Mouse (Mus musculus) kidney, embryonic 14.5 days (tissue): Measurements from ENCODE around the gene Asic2. TPM values are rescaled to one million over a fixed set of nuclear protein-coding genes. Genes with fewer than 3 reads are reported as not detected.

Experiments
- ATAC-seq: fragments of 200-750 bp; cut with Nextera tagmentation; 2 replicates; pipeline ENCODE4 v1.8.0; 2017; ENCODE audit warnings: moderate number of reproducible peaks, mild to moderate bottlenecking, moderate TSS enrichment, moderate library complexity; ENCODE audit not compliant: low FRiP score, low TSS enrichment
- H3K27ac ChIP-seq: fragments of 300-500 bp; sonication (generic); 2 replicates; pipeline ENCODE4 v1.5.1; 2014; ENCODE audit warnings: low read depth, mild to moderate bottlenecking, low read length, moderate library complexity, mixed read lengths
- H3K27me3 ChIP-seq: fragments of 300-500 bp; sonication (generic); 2 replicates; pipeline ENCODE4 v1.6.1; 2014; ENCODE audit warnings: mild to moderate bottlenecking, low read length; ENCODE audit not compliant: control insufficient read depth, insufficient read depth
- H3K36me3 ChIP-seq: fragments of 300-500 bp; sonication (generic); 2 replicates; pipeline ENCODE4 v1.6.1; 2014; ENCODE audit warnings: low read length, mixed read lengths; ENCODE audit not compliant: control insufficient read depth, insufficient read depth
- H3K4me1 ChIP-seq: fragments of 300-500 bp; sonication (generic); 2 replicates; pipeline ENCODE4 v1.6.1; 2014; ENCODE audit warnings: low read length, mixed read lengths; ENCODE audit not compliant: control insufficient read depth, insufficient read depth
- H3K4me2 ChIP-seq: fragments of 300-500 bp; sonication (generic); replicated peaks from 2 replicates; pipeline ENCODE4 v1.6.1; 2014; ENCODE audit warnings: low read depth, mild to moderate bottlenecking, low read length
- H3K4me3 ChIP-seq: fragments of 300-500 bp; sonication (generic); 2 replicates; pipeline ENCODE4 v1.5.1; 2014; ENCODE audit warnings: mild to moderate bottlenecking, low read length
- H3K9ac ChIP-seq: fragments of 300-500 bp; sonication (generic); 2 replicates; pipeline ENCODE4 v1.6.1; 2014; ENCODE audit warnings: low read depth, mild to moderate bottlenecking, low read length, moderate library complexity
- H3K9me3 ChIP-seq: fragments of 300-500 bp; sonication (generic); 2 replicates; pipeline ENCODE4 v1.6.1; 2016; ENCODE audit warnings: low read length; ENCODE audit not compliant: control insufficient read depth
- WGBS: fragments of 180-500 bp; shearing (Covaris S2); extraction: QIAGEN DNeasy Blood & Tissue Kit; methylation state at CpG from one replicate; pipeline ENCODE4 v1.1.7; 2014; 5-methylcytosine and 5-hydroxymethylcytosine counted together
- polyA plus RNA-seq: library from polyadenylated mRNA; unstranded; fragments of >200 nt; fragmentation: Nextera tagmentation; extraction: Ambion mirVana; gene quantifications from 2 replicates; pipeline ENCODE4 v1.2.1, GENCODE M21; 2014

Gene Asic2
- polyA plus RNA-seq, 1 experiment from 2014 or later = 3.4 TPM

- no peak for ATAC-seq
- H3K36me3 ChIP-seq = no peaks in the 10 kb centered on the region
- H3K9ac ChIP-seq = no peak overlapping the region
- no peak overlapping the region for H3K4me2 ChIP-seq
- no peak overlapping the region for H3K4me3 ChIP-seq
- 63% methylated on average over 17 of the region's 17 CpGs for WGBS
- no peak overlapping the region for H3K27ac ChIP-seq
- no peaks in the 10 kb centered on the region for H3K9me3 ChIP-seq
- H3K4me1 ChIP-seq = peaks cover 11% of the 10 kb centered on the region
- H3K27me3 ChIP-seq = no peaks in the 10 kb centered on the region
Measured at GRCm38 (mm10) chr11:80872509-80873474, 1095.5 kb downstream of the Asic2 start.

- Histone ChIP-seq H3K4me2 (no peak overlapping the region), H3K4me3 (no peak overlapping the region), H3K4me1 (no peaks in the 10 kb centered on the region), H3K27me3 (no peaks in the 10 kb centered on the region), H3K27ac (no peak overlapping the region), H3K9me3 (no peaks in the 10 kb centered on the region), H3K36me3 (no peaks in the 10 kb centered on the region), H3K9ac (no peak overlapping the region)
- no peak for ATAC-seq
- WGBS = 95% methylated on average over 1 of the region's 1 CpGs
Measured at GRCm38 (mm10) chr11:80868039-80868438, 1100.2 kb downstream of the Asic2 start.

- no peaks in the 10 kb centered on the region for H3K9me3 ChIP-seq
- H3K9ac ChIP-seq = no peak overlapping the region
- H3K4me1 ChIP-seq = no peaks in the 10 kb centered on the region
- H3K36me3 ChIP-seq = no peaks in the 10 kb centered on the region
- ATAC-seq = no peak
- no peak overlapping the region for H3K4me2 ChIP-seq
- WGBS = 96% methylated on average over 7 of the region's 7 CpGs
- no peaks in the 10 kb centered on the region for H3K27me3 ChIP-seq
- H3K27ac ChIP-seq = no peak overlapping the region
- H3K4me3 ChIP-seq = no peak overlapping the region
Measured at GRCm38 (mm10) chr11:80862941-80863340, 1105.3 kb downstream of the Asic2 start.

- Histone ChIP-seq H3K4me2 (no peak within 1 kb of the TSS), H3K4me1 (no peaks in the 10 kb centered on the region), H3K27ac (no peak within 1 kb of the TSS), H3K4me3 (no peak within 1 kb of the TSS), H3K9ac (no peak within 1 kb of the TSS), H3K27me3 (peaks cover 3% of the 10 kb centered on the region; the same call in 1 of the 2 replicates), H3K9me3 (no peaks in the 10 kb centered on the region), H3K36me3 (no peaks in the 10 kb centered on the region)
- 46% methylated on average over 10 of the region's 10 CpGs for WGBS
- no peak for ATAC-seq
Measured at GRCm38 (mm10) chr11:80858065-80858464, 1110.2 kb downstream of the Asic2 start, which contains the start of gene Spaca3. TSS of gene Spaca3 (plus strand) at chr11:80858365.

- no peak overlapping the region for H3K27ac ChIP-seq
- ATAC-seq = no peak
Measured at GRCm38 (mm10) chr11:80856827-80857226, 1111.4 kb downstream of the Asic2 start.

GRCm38 (mm10) chr11:80854908-80855307 lies 1113.3 kb downstream of the Asic2 start:
- no peaks in the 10 kb centered on the region for H3K4me1 ChIP-seq
- H3K9me3 ChIP-seq = no peaks in the 10 kb centered on the region
- H3K4me3 ChIP-seq = no peak overlapping the region
- ATAC-seq = no peak
- 45% methylated on average over 7 of the region's 7 CpGs for WGBS
- peaks cover 3% of the 10 kb centered on the region; the same call in 1 of the 2 replicates for H3K27me3 ChIP-seq
- no peak overlapping the region for H3K9ac ChIP-seq
- H3K4me2 ChIP-seq = no peak overlapping the region
- H3K27ac ChIP-seq = no peak overlapping the region
- no peaks in the 10 kb centered on the region for H3K36me3 ChIP-seq

More at GRCm38 (mm10) chr11:80856827-80857226, 1111.4 kb downstream of the Asic2 start:
- H3K27me3 ChIP-seq = peaks cover 3% of the 10 kb centered on the region; the same call in 1 of the 2 replicates
- H3K36me3 ChIP-seq = no peaks in the 10 kb centered on the region
- H3K4me3 ChIP-seq = no peak overlapping the region
- 82% methylated on average over 2 of the region's 2 CpGs for WGBS
- H3K4me1 ChIP-seq = no peaks in the 10 kb centered on the region
- H3K9ac ChIP-seq = no peak overlapping the region
- no peaks in the 10 kb centered on the region for H3K9me3 ChIP-seq
- H3K4me2 ChIP-seq = no peak overlapping the region

- no peaks in the 10 kb centered on the region for H3K9me3 ChIP-seq
- no peak overlapping the region for H3K4me3 ChIP-seq
- H3K9ac ChIP-seq = no peak overlapping the region
- no peaks in the 10 kb centered on the region for H3K36me3 ChIP-seq
- no peaks in the 10 kb centered on the region for H3K4me1 ChIP-seq
- H3K27me3 ChIP-seq = peaks cover 3% of the 10 kb centered on the region; the same call in 1 of the 2 replicates
- 81% methylated on average over 11 of the region's 11 CpGs for WGBS
- ATAC-seq = no peak
- no peak overlapping the region for H3K27ac ChIP-seq
- no peak overlapping the region for H3K4me2 ChIP-seq
Measured at GRCm38 (mm10) chr11:80854430-80854829, 1113.8 kb downstream of the Asic2 start.

- H3K4me2 ChIP-seq = no peak overlapping the region
- no peaks in the 10 kb centered on the region for H3K4me1 ChIP-seq
- H3K27me3 ChIP-seq = peaks cover 3% of the 10 kb centered on the region; the same call in 1 of the 2 replicates
- no peak overlapping the region for H3K27ac ChIP-seq
- H3K9ac ChIP-seq = no peak overlapping the region
- no peaks in the 10 kb centered on the region for H3K9me3 ChIP-seq
- WGBS = 67% methylated on average over 3 of the region's 3 CpGs
- H3K36me3 ChIP-seq = no peaks in the 10 kb centered on the region
- ATAC-seq = no peak
- H3K4me3 ChIP-seq = no peak overlapping the region
Measured at GRCm38 (mm10) chr11:80853014-80853413, 1115.2 kb downstream of the Asic2 start.

- H3K36me3 ChIP-seq = no peaks in the 10 kb centered on the region
- H3K9me3 ChIP-seq = no peaks in the 10 kb centered on the region
- H3K4me1 ChIP-seq = no peaks in the 10 kb centered on the region
- no peak for ATAC-seq
- H3K9ac ChIP-seq = no peak overlapping the region
- H3K27me3 ChIP-seq = peaks cover 3% of the 10 kb centered on the region; the same call in 1 of the 2 replicates
- no peak overlapping the region for H3K4me2 ChIP-seq
- H3K27ac ChIP-seq = no peak overlapping the region
- 40% methylated on average over 5 of the region's 5 CpGs for WGBS
- no peak overlapping the region for H3K4me3 ChIP-seq
Measured at GRCm38 (mm10) chr11:80851859-80852258, 1116.4 kb downstream of the Asic2 start.
